Mouse (Mus musculus): Measurements from ENCODE around the gene Rapgef4. TPM values are rescaled to one million over a fixed set of nuclear protein-coding genes. Genes with fewer than 3 reads are reported as not detected.

Gene Rapgef4
- polyA plus RNA-seq, 1 experiment from 2014 or later, result 5.8 TPM

- Histone ChIP-seq H3K4me2 (replicated peaks) (peak overlapping the region; percentile 25), H3K9me3 (replicated peaks) (no peaks in the 10 kb centered on the region), H3K9ac (no peak overlapping the region), H3K27me3 (0 out of 2 replicates have a peak, but pooled peaks cover 2% of the 10 kb centered on the region), H3K4me1 (peaks cover 13% of the 10 kb centered on the region), H3K36me3 (no peaks in the 10 kb centered on the region), H3K27ac (replicated peaks) (0 out of 2 replicates have a peak overlapping the region, but pooled peaks have one; percentile 34), H3K4me3 (replicated peaks) (0 out of 2 replicates have a peak overlapping the region, but pooled peaks have one; percentile 7)
- WGBS, result 46% methylated on average over 4 of the region's 4 CpGs
- ATAC-seq (ENCODE audit: insufficient number of reproducible peaks, low FRiP score, low TSS enrichment, low read depth), result no peak
Observed at GRCm38 (mm10) chr2:72287142-72287541, 306.1 kb downstream of the Rapgef4 start.

- 67% methylated on average over 11 of the region's 11 CpGs for WGBS
- Histone ChIP-seq H3K4me3 (replicated peaks) (no peak overlapping the region), H3K9me3 (replicated peaks) (no peaks in the 10 kb centered on the region), H3K27me3 (no peaks in the 10 kb centered on the region), H3K4me1 (peaks cover 13% of the 10 kb centered on the region), H3K9ac (no peak overlapping the region), H3K27ac (replicated peaks) (no peak overlapping the region), H3K4me2 (replicated peaks) (no peak overlapping the region), H3K36me3 (no peaks in the 10 kb centered on the region)
- no peak for ATAC-seq (ENCODE audit: insufficient number of reproducible peaks, low FRiP score, low TSS enrichment, low read depth)
Observed at GRCm38 (mm10) chr2:72288932-72289534, 308.0 kb downstream of the Rapgef4 start.

- Histone ChIP-seq H3K27me3 (no peaks in the 10 kb centered on the region), H3K4me2 (replicated peaks) (no peak overlapping the region), H3K9me3 (replicated peaks) (no peaks in the 10 kb centered on the region), H3K27ac (replicated peaks) (no peak overlapping the region), H3K4me1 (peaks cover 20% of the 10 kb centered on the region), H3K9ac (no peak overlapping the region), H3K36me3 (no peaks in the 10 kb centered on the region), H3K4me3 (replicated peaks) (no peak overlapping the region)
- WGBS, result 79% methylated on average over 1 of the region's 1 CpGs
- peak; percentile 57; the same call in 1 of the 2 replicates for ATAC-seq (ENCODE audit: insufficient number of reproducible peaks, low FRiP score, low TSS enrichment, low read depth)
Observed at GRCm38 (mm10) chr2:72291103-72291502, 310.1 kb downstream of the Rapgef4 start.

- 80% methylated on average over 8 of the region's 8 CpGs for WGBS
- no peak for ATAC-seq (ENCODE audit: insufficient number of reproducible peaks, low FRiP score, low TSS enrichment, low read depth)
- Histone ChIP-seq H3K27ac (replicated peaks) (no peak overlapping the region), H3K4me1 (peaks cover 26% of the 10 kb centered on the region), H3K9me3 (replicated peaks) (no peaks in the 10 kb centered on the region), H3K36me3 (no peaks in the 10 kb centered on the region), H3K27me3 (no peaks in the 10 kb centered on the region), H3K4me2 (replicated peaks) (no peak overlapping the region), H3K4me3 (replicated peaks) (no peak overlapping the region), H3K9ac (no peak overlapping the region)
Observed at GRCm38 (mm10) chr2:72292573-72292972, 311.5 kb downstream of the Rapgef4 start.

GRCm38 (mm10) chr2:72294994-72295393 lies 314.0 kb downstream of the Rapgef4 start:
- no peak overlapping the region for H3K4me3 ChIP-seq (replicated peaks)
- no peak for ATAC-seq (ENCODE audit: insufficient number of reproducible peaks, low FRiP score, low TSS enrichment, low read depth)
- no peak overlapping the region for H3K9ac ChIP-seq
- 50% methylated on average over 6 of the region's 6 CpGs for WGBS
- no peak overlapping the region for H3K4me2 ChIP-seq (replicated peaks)
- H3K27ac ChIP-seq (replicated peaks), result no peak overlapping the region
- H3K27me3 ChIP-seq, result no peaks in the 10 kb centered on the region
- 0 out of 2 replicates have a peak, but pooled peaks cover 4% of the 10 kb centered on the region for H3K36me3 ChIP-seq
- H3K4me1 ChIP-seq, result peaks cover 28% of the 10 kb centered on the region
- no peaks in the 10 kb centered on the region for H3K9me3 ChIP-seq (replicated peaks)

GRCm38 (mm10) chr2:72296984-72297715 lies 316.1 kb downstream of the Rapgef4 start:
- 58% methylated on average over 10 of the region's 10 CpGs for WGBS
- no peak for ATAC-seq (ENCODE audit: insufficient number of reproducible peaks, low FRiP score, low TSS enrichment, low read depth)
- H3K36me3 ChIP-seq, result 0 out of 2 replicates have a peak, but pooled peaks cover 9% of the 10 kb centered on the region
- H3K27ac ChIP-seq (replicated peaks), result peak overlapping the region; percentile 68
- H3K9me3 ChIP-seq (replicated peaks), result no peaks in the 10 kb centered on the region
- peaks cover 28% of the 10 kb centered on the region for H3K4me1 ChIP-seq
- no peak overlapping the region for H3K4me3 ChIP-seq (replicated peaks)
- no peak overlapping the region for H3K9ac ChIP-seq
- peak overlapping the region; percentile 41 for H3K4me2 ChIP-seq (replicated peaks)
- no peaks in the 10 kb centered on the region for H3K27me3 ChIP-seq

- Histone ChIP-seq H3K36me3 (0 out of 2 replicates have a peak, but pooled peaks cover 9% of the 10 kb centered on the region), H3K9ac (no peak overlapping the region; the same call in 1 of the 2 replicates), H3K27me3 (no peaks in the 10 kb centered on the region), H3K4me1 (peaks cover 28% of the 10 kb centered on the region), H3K4me3 (replicated peaks) (peak overlapping the region; percentile 15; the same call in 1 of the 2 replicates), H3K9me3 (replicated peaks) (no peaks in the 10 kb centered on the region), H3K4me2 (replicated peaks) (peak overlapping the region; percentile 41), H3K27ac (replicated peaks) (peak overlapping the region; percentile 68)
- WGBS, result 23% methylated on average over 10 of the region's 10 CpGs
- ATAC-seq (ENCODE audit: insufficient number of reproducible peaks, low FRiP score, low TSS enrichment, low read depth), result peak; percentile 73; the same call in 1 of the 2 replicates
Observed at GRCm38 (mm10) chr2:72297716-72298082, 316.7 kb downstream of the Rapgef4 start.

GRCm38 (mm10) chr2:72298406-72298805 lies 317.4 kb downstream of the Rapgef4 start:
- Histone ChIP-seq H3K9ac (no peak overlapping the region), H3K4me3 (replicated peaks) (no peak overlapping the region), H3K4me1 (peaks cover 28% of the 10 kb centered on the region), H3K4me2 (replicated peaks) (peak overlapping the region; percentile 41; the same call in 1 of the 2 replicates), H3K27me3 (no peaks in the 10 kb centered on the region), H3K27ac (replicated peaks) (peak overlapping the region; percentile 68; the same call in 1 of the 2 replicates), H3K9me3 (replicated peaks) (no peaks in the 10 kb centered on the region), H3K36me3 (0 out of 2 replicates have a peak, but pooled peaks cover 9% of the 10 kb centered on the region)
- ATAC-seq (ENCODE audit: insufficient number of reproducible peaks, low FRiP score, low TSS enrichment, low read depth), result no peak
- whole genome bisulfite sequencing, result 62% methylated on average over 4 of the region's 4 CpGs

- Histone ChIP-seq H3K4me2 (replicated peaks) (no peak overlapping the region), H3K36me3 (0 out of 2 replicates have a peak, but pooled peaks cover 17% of the 10 kb centered on the region), H3K4me1 (peaks cover 30% of the 10 kb centered on the region), H3K9ac (no peak overlapping the region), H3K4me3 (replicated peaks) (no peak overlapping the region), H3K27ac (replicated peaks) (no peak overlapping the region), H3K27me3 (no peaks in the 10 kb centered on the region), H3K9me3 (replicated peaks) (no peaks in the 10 kb centered on the region)
- WGBS, result 84% methylated on average over 9 of the region's 9 CpGs
- no peak for ATAC-seq (ENCODE audit: insufficient number of reproducible peaks, low FRiP score, low TSS enrichment, low read depth)
Observed at GRCm38 (mm10) chr2:72301194-72301916, 320.3 kb downstream of the Rapgef4 start.

- no peak overlapping the region for H3K4me2 ChIP-seq (replicated peaks)
- WGBS, result 54% methylated on average over 7 of the region's 7 CpGs
- H3K9me3 ChIP-seq (replicated peaks), result no peaks in the 10 kb centered on the region
- H3K9ac ChIP-seq, result no peak overlapping the region
- no peak overlapping the region for H3K4me3 ChIP-seq (replicated peaks)
- no peak; the same call in 1 of the 2 replicates for ATAC-seq (ENCODE audit: insufficient number of reproducible peaks, low FRiP score, low TSS enrichment, low read depth)
- H3K27me3 ChIP-seq, result no peaks in the 10 kb centered on the region
- H3K4me1 ChIP-seq, result peaks cover 21% of the 10 kb centered on the region; the same call in 1 of the 2 replicates
- 0 out of 2 replicates have a peak overlapping the region, but pooled peaks have one; percentile 11 for H3K27ac ChIP-seq (replicated peaks)
- 0 out of 2 replicates have a peak, but pooled peaks cover 8% of the 10 kb centered on the region for H3K36me3 ChIP-seq
Observed at GRCm38 (mm10) chr2:72305738-72306137, 324.7 kb downstream of the Rapgef4 start.
